Mouse (Mus musculus): Measurements from ENCODE around the gene Unk. TPM values are rescaled to one million over a fixed set of nuclear protein-coding genes. Genes with fewer than 3 reads are reported as not detected.
"Not testable (repeated sequence)": the region's sequence is repeated elsewhere in the genome, so short reads cannot be mapped to it uniquely, and the experiment has no call there.

Gene Unk
- total RNA-seq, 2 experiments from 2014 or later = 38.8 to 42.9 TPM

GRCm38 (mm10) chr11:116009661-116010060 lies 20.5 kb upstream of the Unk start:
- intact Hi-C loops (cut with DNase I) = no loop called here
- DNase-seq = peak; percentile 86

GRCm38 (mm10) chr11:116010146-116010545 lies 20.0 kb upstream of the Unk start:
- intact Hi-C loops (cut with DNase I) = no loop called here
- no peak for DNase-seq

GRCm38 (mm10) chr11:116010948-116011347 lies 19.2 kb upstream of the Unk start:
- no peak for DNase-seq
- intact Hi-C loops (cut with DNase I) = no loop called here

GRCm38 (mm10) chr11:116011529-116012261 lies 18.4 kb upstream of the Unk start:
- intact Hi-C loops (cut with DNase I) = no loop called here
- no peak for DNase-seq

- DNase-seq = peak; percentile 87
- intact Hi-C loops (cut with DNase I) = no loop called here
Observed at GRCm38 (mm10) chr11:116012262-116012947, 17.7 kb upstream of the Unk start, which contains the start of gene Galk1. Galk1 (minus strand) TSS chr11:116012719.

GRCm38 (mm10) chr11:116014821-116015220 lies 15.3 kb upstream of the Unk start:
- intact Hi-C loops (cut with DNase I) = no loop called here
- no peak for DNase-seq

- peak; percentile 49 for DNase-seq
- intact Hi-C loops (cut with DNase I) = no loop called here
Observed at GRCm38 (mm10) chr11:116018106-116018505, 12.0 kb upstream of the Unk start.

GRCm38 (mm10) chr11:116018867-116019266 lies 11.3 kb upstream of the Unk start:
- intact Hi-C loops (cut with DNase I); DNase-seq: not testable (repeated sequence)

- DNase-seq = no peak
- intact Hi-C loops (cut with DNase I) = no loop called here
Observed at GRCm38 (mm10) chr11:116019360-116019791, 10.7 kb upstream of the Unk start.

- DNase-seq = no peak
- intact Hi-C loops (cut with DNase I) = no loop called here
Observed at GRCm38 (mm10) chr11:116019976-116020411, 10.1 kb upstream of the Unk start.

GRCm38 (mm10) chr11:116020519-116020922 lies 9.6 kb upstream of the Unk start:
- DNase-seq = no peak
- intact Hi-C loops (cut with DNase I) = no loop called here

GRCm38 (mm10) chr11:116021328-116022220 lies 8.5 kb upstream of the Unk start:
- DNase-seq = no peak
- intact Hi-C loops (cut with DNase I) = no loop called here

- no peak for DNase-seq
- intact Hi-C loops (cut with DNase I) = no loop called here
Observed at GRCm38 (mm10) chr11:116022256-116022780, 7.8 kb upstream of the Unk start.

- intact Hi-C loops (cut with DNase I); DNase-seq: not testable (repeated sequence)
Observed at GRCm38 (mm10) chr11:116023074-116023770, 6.9 kb upstream of the Unk start.

- intact Hi-C loops (cut with DNase I) = no loop called here
- DNase-seq = peak; percentile 81
Observed at GRCm38 (mm10) chr11:116023771-116024355, 6.3 kb upstream of the Unk start.

GRCm38 (mm10) chr11:116024356-116024808 lies 5.7 kb upstream of the Unk start:
- intact Hi-C loops (cut with DNase I) = no loop called here

GRCm38 (mm10) chr11:116025056-116025845 lies 4.9 kb upstream of the Unk start:
- intact Hi-C loops (cut with DNase I) = no loop called here
- no peak for DNase-seq

More at GRCm38 (mm10) chr11:116024356-116024808, 5.7 kb upstream of the Unk start:
- DNase-seq = peak; percentile 96

GRCm38 (mm10) chr11:116027756-116028155 lies 2.4 kb upstream of the Unk start, which contains the start of gene H3f3b:
H3f3b (minus strand) TSS chr11:116027962.
- intact Hi-C loops (cut with DNase I) = no loop called here
- DNase-seq = no peak
